Mouse (Mus musculus) liver, embryonic 11.5 days (tissue): Measurements from ENCODE around the gene Olfr160. TPM values are rescaled to one million over a fixed set of nuclear protein-coding genes. Genes with fewer than 3 reads are reported as not detected.

Experiments
- ATAC-seq: fragments of 200-750 bp; cut with Nextera tagmentation; replicated peaks from 2 replicates; pipeline ENCODE4 v1.8.0; 2017; ENCODE audit warnings: moderate number of reproducible peaks, mild to moderate bottlenecking, moderate TSS enrichment, moderate library complexity; ENCODE audit not compliant: low FRiP score
- DNase-seq: peaks from one replicate; pipeline ENCODE4 v3.0.0-alpha.2; 2017; ENCODE audit warnings: low spot score
- H3K27ac ChIP-seq: fragments of 300-500 bp; sonication (generic); 2 replicates; pipeline ENCODE4 v1.5.1; 2014; ENCODE audit warnings: mild to moderate bottlenecking, low read depth, low read length, control low read depth
- H3K27me3 ChIP-seq: fragments of 300-500 bp; sonication (generic); replicated peaks from 2 replicates; pipeline ENCODE4 v1.6.1; 2014; ENCODE audit warnings: low read length, mixed read lengths; ENCODE audit not compliant: control insufficient read depth, insufficient read depth
- H3K36me3 ChIP-seq: fragments of 300-500 bp; sonication (generic); 2 replicates; pipeline ENCODE4 v1.6.1; 2014; ENCODE audit warnings: mild to moderate bottlenecking, low read length, moderate library complexity, mixed read lengths; ENCODE audit not compliant: control insufficient read depth, insufficient read depth
- H3K4me1 ChIP-seq: fragments of 300-500 bp; sonication (generic); replicated peaks from 2 replicates; pipeline ENCODE4 v1.6.1; 2014; ENCODE audit warnings: low read length, mixed read lengths; ENCODE audit not compliant: control insufficient read depth, insufficient read depth
- H3K4me2 ChIP-seq: fragments of 300-500 bp; sonication (generic); 2 replicates; pipeline ENCODE4 v1.6.1; 2014; ENCODE audit warnings: mild to moderate bottlenecking, control low read depth, moderate library complexity
- H3K4me3 ChIP-seq: fragments of 300-500 bp; sonication (generic); 2 replicates; pipeline ENCODE4 v1.5.1; 2014; ENCODE audit warnings: low read depth, low read length, control low read depth
- H3K9ac ChIP-seq: fragments of 300-500 bp; sonication (generic); 2 replicates; pipeline ENCODE4 v1.6.1; 2014; ENCODE audit warnings: low read depth, low read length, control low read depth
- H3K9me3 ChIP-seq: fragments of 300-500 bp; sonication (generic); 2 replicates; pipeline ENCODE4 v1.6.1; 2016; ENCODE audit warnings: low read length, inconsistent platforms, mixed read lengths; ENCODE audit not compliant: control insufficient read depth
- WGBS: fragments of 180-500 bp; shearing (Covaris S2); extraction: QIAGEN DNeasy Blood & Tissue Kit; methylation state at CpG from one replicate; pipeline ENCODE4 v1.1.7; 2014; 5-methylcytosine and 5-hydroxymethylcytosine counted together
- polyA plus RNA-seq: library from polyadenylated mRNA; unstranded; fragments of >200 nt; fragmentation: Nextera tagmentation; extraction: Ambion mirVana; gene quantifications from 2 replicates; pipeline ENCODE4 v1.2.1, GENCODE M21; 2014

Gene Olfr160
- polyA plus RNA-seq, 1 experiment from 2014 or later = not detected

DNA sequence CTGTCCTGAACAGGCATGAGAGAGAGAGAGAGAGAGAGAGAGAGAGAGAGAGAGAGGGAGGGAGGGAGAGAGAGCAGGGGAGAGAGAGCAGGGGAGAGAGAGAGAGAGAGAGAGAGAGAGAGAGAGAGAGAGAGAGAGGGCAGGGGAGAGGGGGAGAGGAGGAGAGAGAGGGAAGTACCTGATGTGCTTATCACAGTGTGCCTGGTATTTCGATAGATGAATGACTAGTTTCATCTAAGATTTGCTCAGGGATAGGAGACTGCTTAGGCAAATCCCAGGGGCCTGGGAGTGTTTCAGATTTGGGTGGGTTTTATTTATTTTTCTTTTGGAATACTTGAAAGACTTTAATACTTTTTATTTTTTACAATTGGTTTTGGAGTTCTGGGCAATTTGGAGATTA, 52.8 kb downstream of the Olfr160 start:
- no peak overlapping the region for H3K4me3 ChIP-seq
- no peak overlapping the region for H3K4me2 ChIP-seq
- H3K36me3 ChIP-seq = no peaks in the 10 kb centered on the region
- ATAC-seq (no peak), DNase-seq (no peak)
- H3K9me3 ChIP-seq = no peaks in the 10 kb centered on the region
- no peaks in the 10 kb centered on the region for H3K27me3 ChIP-seq
- H3K9ac ChIP-seq = no peak overlapping the region
- no peaks in the 10 kb centered on the region for H3K4me1 ChIP-seq
- WGBS = 80% methylated on average over 1 of the region's 1 CpGs
- no peak overlapping the region for H3K27ac ChIP-seq

DNA sequence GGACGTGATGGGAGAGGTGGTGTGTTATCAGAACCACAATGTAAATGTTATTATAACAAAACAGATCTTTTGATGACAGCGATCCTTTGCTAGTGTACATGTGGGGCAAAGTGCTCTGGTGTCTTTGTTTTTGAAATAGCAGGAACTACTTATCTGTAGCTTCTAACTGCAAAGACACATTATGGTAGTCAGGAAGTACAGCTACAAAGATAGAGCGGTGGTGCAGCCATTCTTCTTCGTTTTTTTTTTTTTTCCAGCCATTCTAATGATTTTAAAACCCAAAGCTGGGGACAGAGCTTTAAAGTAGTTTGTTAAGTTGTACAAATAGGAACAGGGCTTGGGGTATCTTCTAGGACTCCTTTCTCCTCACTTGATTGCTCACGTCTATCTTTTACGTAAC, 56.6 kb downstream of the Olfr160 start:
- Histone ChIP-seq H3K4me3 (no peak overlapping the region), H3K36me3 (no peaks in the 10 kb centered on the region), H3K4me2 (no peak overlapping the region), H3K27me3 (no peaks in the 10 kb centered on the region), H3K27ac (no peak overlapping the region), H3K9me3 (no peaks in the 10 kb centered on the region), H3K9ac (no peak overlapping the region), H3K4me1 (0 out of 2 replicates have a peak, but pooled peaks cover 6% of the 10 kb centered on the region)
- DNase-seq (no peak), ATAC-seq (no peak)
- 73% methylated on average over 6 of the region's 6 CpGs for WGBS

Other genes starting within 250 kb of the Olfr160 start
- gene Msantd2, start 226.9 kb downstream of the Olfr160 start, polyA plus RNA-seq = 13.2 and 17.7 TPM in 2 replicates
- gene Esam, start 188.2 kb downstream of the Olfr160 start, polyA plus RNA-seq = 34.9 and 36.6 TPM in 2 replicates
- gene Vsig2, start 177.0 kb downstream of the Olfr160 start, polyA plus RNA-seq = 0.66 and 1.5 TPM in 2 replicates
- gene Nrgn, start 163.3 kb downstream of the Olfr160 start, polyA plus RNA-seq = 20.8 and 23.6 TPM in 2 replicates
- gene Siae, start 160.6 kb downstream of the Olfr160 start, polyA plus RNA-seq = 8.0 and 8.6 TPM in 2 replicates
- 3.9 and 4.9 TPM in 2 replicates for gene Spa17, start 102.5 kb downstream of the Olfr160 start, polyA plus RNA-seq
- 127 and 128 TPM in 2 replicates for gene Tbrg1, start 58.9 kb downstream of the Olfr160 start, polyA plus RNA-seq
- gene Panx3, start 47.0 kb downstream of the Olfr160 start, polyA plus RNA-seq = not detected in 2 replicates
- gene Olfr874, start 28.9 kb upstream of the Olfr160 start, polyA plus RNA-seq = not detected in 2 replicates
- not detected in 2 replicates for gene Olfr875, start 55.6 kb upstream of the Olfr160 start, polyA plus RNA-seq
- gene Olfr876, start 86.8 kb upstream of the Olfr160 start, polyA plus RNA-seq = not detected in 2 replicates
- not detected in 2 replicates for gene Olfr877, start 138.0 kb upstream of the Olfr160 start, polyA plus RNA-seq
- gene Olfr145, start 180.5 kb upstream of the Olfr160 start, polyA plus RNA-seq = not detected in 2 replicates
- not detected in 2 replicates for gene Olfr878, start 201.6 kb upstream of the Olfr160 start, polyA plus RNA-seq